Mouse (Mus musculus): ENCODE measurements at regions not wholly inside any gene's neighbourhood (a gene's known extent, or its start where the extent isn't known, plus 50 kb on each side); places are given as distances from the start of the nearest gene placed in this dataset.

DNA sequence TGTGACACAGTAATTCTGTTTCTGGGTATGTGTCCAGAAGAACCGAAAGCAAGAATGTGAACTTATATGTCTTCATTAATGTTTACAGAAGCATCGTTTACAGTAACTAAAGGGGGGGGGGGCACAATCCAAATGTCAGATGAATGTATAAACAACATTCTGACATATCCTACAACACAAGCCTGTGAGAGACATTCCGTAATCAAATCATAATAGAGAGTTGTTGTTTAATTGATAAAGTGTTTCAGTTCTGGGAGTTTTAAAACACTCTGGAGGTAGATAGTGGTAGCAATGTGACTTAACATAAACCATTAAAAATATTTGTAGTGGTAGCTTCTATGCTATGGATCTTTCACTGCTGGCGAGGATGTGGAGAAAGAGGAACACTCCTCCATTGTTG lies 71.6 kb upstream of the Rnaseh2b start:
- Histone ChIP-seq H3K36me3 (ENCODE audit: control insufficient read depth, insufficient read depth, low read length) (no peaks in the 10 kb centered on the region), H3K27ac (ENCODE audit: low read depth, low read length) (no peak overlapping the region), H3K4me3 (ENCODE audit: low read depth, low read length) (no peak overlapping the region), H3K4me2 (ENCODE audit: low read depth, low read length, severe bottlenecking) (no peak overlapping the region), H3K4me1 (replicated peaks; ENCODE audit: control insufficient read depth, insufficient read depth, low read length) (no peaks in the 10 kb centered on the region), H3K9me3 (ENCODE audit: control insufficient read depth, low read length) (no peaks in the 10 kb centered on the region), H3K27me3 (ENCODE audit: control insufficient read depth, insufficient read depth, low read length) (no peaks in the 10 kb centered on the region), H3K9ac (ENCODE audit: low read length) (no peak overlapping the region)
- ATAC-seq (replicated peaks; ENCODE audit: low FRiP score) (no peak), DNase-seq (ENCODE audit: low spot score) (no peak)
- WGBS = 88% methylated on average over 4 of the region's 4 CpGs

Measured in forebrain, embryonic 11.5 days (tissue).